14 mouse cellular contexts compared by ENCODE assay signal in genomic region chr5:150268261-150268660, GRCm38 (mm10).
DNase-seq lines count a peak whose midpoint lies in the region; ATAC-seq and TF ChIP-seq lines count a peak whose summit lies in the region.
"Had no signal": no experiment of that assay in that cellular context is flagged by ENCODE, and none has a peak within 500 bp of the region (broad histone marks: within the 10 kb centered on the region; RNA-seq: fewer than 3 reads in every experiment).

No protein-coding gene starts in this region.

- ATAC-seq in forebrain, postnatal 0 days: no peak
- ATAC-seq in forebrain, embryonic 15.5 days (replicated peaks): no peak
- no peak for ATAC-seq in liver, embryonic 11.5 days (replicated peaks; ENCODE audit: low FRiP score)
- ATAC-seq: intestine, embryonic 15.5 days had no signal

- H3K9ac ChIP-seq in forebrain, postnatal 0 days: no peak overlapping the region
- no peak overlapping the region for H3K9ac ChIP-seq in forebrain, embryonic 15.5 days (replicated peaks)
- H3K9ac ChIP-seq in liver, adult 2 months (ENCODE audit: low read depth, low read length): no peak overlapping the region
- H3K9ac ChIP-seq in liver, embryonic 11.5 days (ENCODE audit: low read depth, low read length): no peak overlapping the region
- H3K9ac ChIP-seq: intestine, embryonic 15.5 days; liver, embryonic 15.5 days had no signal

- TF ChIP-seq POLR2A in liver, adult 2 months (IDR thresholded peaks at IDR 0.05; ENCODE audit: extremely low read depth, insufficient read depth, low read length): no peak

- peak; percentile 51 for TF ChIP-seq CTCF in forebrain, postnatal 0 days (IDR thresholded peaks at IDR 0.05; ENCODE audit: low read depth)
- peak; percentile 45 for TF ChIP-seq CTCF in liver, adult 2 months (IDR thresholded peaks at IDR 0.05; ENCODE audit: low read depth, low read length)

- no peak overlapping the region for H3K4me2 ChIP-seq in forebrain, postnatal 0 days (ENCODE audit: low read depth)
- H3K4me2 ChIP-seq in forebrain, embryonic 15.5 days (replicated peaks): no peak overlapping the region
- H3K4me2 ChIP-seq in liver, embryonic 11.5 days: no peak overlapping the region
- H3K4me2 ChIP-seq: intestine, embryonic 15.5 days; liver, embryonic 15.5 days had no signal

- no peak overlapping the region for H3K27ac ChIP-seq in forebrain, postnatal 0 days (ENCODE audit: low read depth, low read length)
- H3K27ac ChIP-seq in forebrain, embryonic 15.5 days (replicated peaks): no peak overlapping the region
- H3K27ac ChIP-seq in liver, adult 2 months (replicated peaks; ENCODE audit: insufficient read depth, low read depth, low read length): no peak overlapping the region
- H3K27ac ChIP-seq in liver, embryonic 11.5 days (ENCODE audit: low read depth, low read length): no peak overlapping the region
- H3K27ac ChIP-seq: intestine, embryonic 15.5 days; liver, embryonic 15.5 days had no signal

- peak; percentile 8 for DNase-seq in forebrain, postnatal 0 days
- DNase-seq in liver, adult 2 months (ENCODE audit: extremely low read depth, low read depth, low spot score): no peak
- DNase-seq in liver, embryonic 11.5 days (ENCODE audit: low spot score): no peak
- peak; percentile 36 to 37 for DNase-seq in B cell, adult 2 months
- peak; percentile 5 for DNase-seq in c-Kit-positive CD71-positive TER-119-negative erythroid progenitor cells, embryonic 14.5 days (ENCODE audit: low read depth)
- DNase-seq in retina, embryonic 14.5 days (ENCODE audit: low spot score): no peak
- DNase-seq in urinary bladder, adult 18-20 months (ENCODE audit: low spot score in 2 of 2): no peak
- DNase-seq: adrenal gland, postnatal 36 days; cerebellum, adult 2 months; heart, postnatal 10 days had no signal

- H3K79me2 ChIP-seq in liver, adult 2 months (ENCODE audit: control insufficient read depth, insufficient read depth, low read length): no peaks in the 10 kb centered on the region

- H3K9me3 ChIP-seq in forebrain, postnatal 0 days (ENCODE audit: low read length): no peaks in the 10 kb centered on the region
- no peaks in the 10 kb centered on the region for H3K9me3 ChIP-seq in forebrain, embryonic 15.5 days
- peaks cover 3% of the 10 kb centered on the region; the same call in 1 of the 2 replicates for H3K9me3 ChIP-seq in liver, embryonic 11.5 days (ENCODE audit: control insufficient read depth, low read length)
- H3K9me3 ChIP-seq: intestine, embryonic 15.5 days; liver, embryonic 15.5 days had no signal

- H3K36me3 ChIP-seq in forebrain, postnatal 0 days (ENCODE audit: insufficient read depth): 0 out of 2 replicates have a peak, but pooled peaks cover 5% of the 10 kb centered on the region
- H3K36me3 ChIP-seq in forebrain, embryonic 15.5 days: no peaks in the 10 kb centered on the region
- H3K36me3 ChIP-seq in liver, adult 2 months (ENCODE audit: control insufficient read depth, insufficient read depth, low read length): no peaks in the 10 kb centered on the region
- H3K36me3 ChIP-seq in liver, embryonic 11.5 days (ENCODE audit: control insufficient read depth, insufficient read depth, low read length): no peaks in the 10 kb centered on the region
- H3K36me3 ChIP-seq: intestine, embryonic 15.5 days; liver, embryonic 15.5 days had no signal

- H3K27me3 ChIP-seq in forebrain, postnatal 0 days (ENCODE audit: insufficient read depth, low read length): no peaks in the 10 kb centered on the region
- H3K27me3 ChIP-seq in forebrain, embryonic 15.5 days: no peaks in the 10 kb centered on the region
- H3K27me3 ChIP-seq in liver, adult 2 months (ENCODE audit: control insufficient read depth, insufficient read depth, low read length): no peaks in the 10 kb centered on the region
- no peaks in the 10 kb centered on the region for H3K27me3 ChIP-seq in liver, embryonic 11.5 days (replicated peaks; ENCODE audit: control insufficient read depth, insufficient read depth, low read length)
- H3K27me3 ChIP-seq: intestine, embryonic 15.5 days; liver, embryonic 15.5 days; megakaryocyte, embryonic 14.5 days had no signal

- 0 out of 2 replicates have a peak, but pooled peaks cover 3% of the 10 kb centered on the region for H3K4me1 ChIP-seq in forebrain, postnatal 0 days (ENCODE audit: insufficient read depth)
- no peaks in the 10 kb centered on the region for H3K4me1 ChIP-seq in forebrain, embryonic 15.5 days
- H3K4me1 ChIP-seq in liver, adult 2 months (ENCODE audit: control insufficient read depth, insufficient read depth, low read length): peaks cover 13% of the 10 kb centered on the region
- H3K4me1 ChIP-seq in liver, embryonic 11.5 days (replicated peaks; ENCODE audit: control insufficient read depth, insufficient read depth, low read length): no peaks in the 10 kb centered on the region
- H3K4me1 ChIP-seq: liver, embryonic 15.5 days had no signal

- H3K4me3 ChIP-seq in forebrain, postnatal 0 days (ENCODE audit: low read depth, low read length): no peak overlapping the region
- no peak overlapping the region for H3K4me3 ChIP-seq in forebrain, embryonic 15.5 days
- H3K4me3 ChIP-seq in liver, adult 2 months (ENCODE audit: insufficient read depth, low read depth, low read length): no peak overlapping the region
- no peak overlapping the region for H3K4me3 ChIP-seq in liver, embryonic 11.5 days (ENCODE audit: low read depth, low read length)
- H3K4me3 ChIP-seq: intestine, embryonic 15.5 days; liver, embryonic 15.5 days; megakaryocyte, embryonic 14.5 days had no signal

- WGBS in forebrain, postnatal 0 days: 92% methylated on average over 3 of the region's 3 CpGs
- WGBS in forebrain, embryonic 15.5 days: 92% methylated on average over 3 of the region's 3 CpGs
- 97% methylated on average over 3 of the region's 3 CpGs for WGBS in liver, adult 2 months
- WGBS in liver, embryonic 11.5 days: 84% methylated on average over 3 of the region's 3 CpGs

Comparison
In these comparisons a context has a peak if more than half of its experiments do, and no peak if none do; other contexts are left out.
1. DNase-seq: peak in forebrain, postnatal 0 days (single experiment), B cell, adult 2 months (2 of 2) and c-Kit-positive CD71-positive TER-119-negative erythroid progenitor cells, embryonic 14.5 days (single experiment); none in liver, adult 2 months (single experiment), liver, embryonic 11.5 days (single experiment), retina, embryonic 14.5 days (single experiment) and urinary bladder, adult 18-20 months (0 of 2).